Mouse (Mus musculus): ENCODE data around the gene Rab21.

DNA sequence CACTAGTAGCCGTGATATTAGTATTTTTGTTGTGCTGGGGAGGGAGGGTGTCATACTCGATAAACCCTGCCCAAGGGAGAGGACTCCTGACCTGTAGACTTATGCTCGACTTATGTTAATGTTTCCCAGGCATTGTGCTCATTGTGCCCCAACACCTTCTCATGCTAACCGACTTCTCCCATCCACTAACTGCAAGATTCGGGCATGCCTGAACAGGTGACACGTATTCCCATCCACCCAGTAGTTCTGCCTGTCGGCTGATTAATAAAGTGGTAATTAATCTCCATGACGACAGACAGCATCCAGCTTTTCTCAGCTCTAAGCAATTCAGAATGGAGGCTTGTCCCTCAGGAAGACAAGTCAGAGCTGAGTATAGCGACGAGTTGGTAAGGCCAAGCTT, 33.6 kb upstream of the Rab21 start:
- TF ChIP-seq CTCF (IDR thresholded peaks at IDR 0.05) (no peak), POLR2A (IDR thresholded peaks at IDR 0.05; ENCODE audit: insufficient read depth, low read depth, low read length) (no peak)
